In the genomic region with DNA sequence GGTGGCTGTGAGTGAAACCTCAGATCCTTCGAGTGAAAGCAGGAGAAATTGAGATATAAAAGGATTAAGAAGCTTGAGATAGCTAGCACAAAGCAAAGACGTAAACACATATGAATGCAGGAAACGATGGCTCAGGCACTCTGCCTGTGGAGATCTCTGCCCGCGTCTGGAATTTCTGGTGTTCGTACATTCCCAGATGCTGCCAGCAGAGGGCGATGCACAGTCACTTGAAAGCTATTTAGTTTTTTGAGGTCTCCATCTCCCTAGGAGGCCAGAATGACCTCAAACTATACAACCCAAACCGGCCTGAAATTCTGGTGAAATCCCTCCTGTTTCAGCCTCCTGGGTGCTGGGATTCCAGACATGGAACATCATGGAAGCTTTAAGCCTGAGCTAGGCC, we compare ENCODE assay signal across 10 mouse cellular contexts. TPM values are rescaled to one million over a fixed set of nuclear protein-coding genes. Genes with fewer than 3 reads are reported as not detected.
DNase-seq lines count a peak whose midpoint lies in the region; ATAC-seq and TF ChIP-seq lines count a peak whose summit lies in the region.
"Had no signal": no experiment of that assay in that cellular context is flagged by ENCODE, and none has a peak within 500 bp of the region (broad histone marks: within the 10 kb centered on the region; RNA-seq: fewer than 3 reads in every experiment).

No protein-coding gene starts in this region.

- no peaks in the 10 kb centered on the region for H3K36me3 ChIP-seq in kidney, embryonic 16.5 days (ENCODE audit: insufficient read depth, low read length)
- H3K36me3 ChIP-seq in forebrain, embryonic 15.5 days, result no peaks in the 10 kb centered on the region
- no peaks in the 10 kb centered on the region for H3K36me3 ChIP-seq in neural tube, embryonic 11.5 days (ENCODE audit: control insufficient read depth, insufficient read depth, low read length)
- H3K36me3 ChIP-seq: embryonic facial prominence, embryonic 12.5 days; neural tube, embryonic 13.5 days had no signal

- peaks cover 10% of the 10 kb centered on the region for H3K27me3 ChIP-seq in kidney, embryonic 16.5 days (ENCODE audit: insufficient read depth, low read length)
- H3K27me3 ChIP-seq in forebrain, embryonic 15.5 days, result 0 out of 2 replicates have a peak, but pooled peaks cover 2% of the 10 kb centered on the region
- peaks cover 6% of the 10 kb centered on the region for H3K27me3 ChIP-seq in neural tube, embryonic 11.5 days (ENCODE audit: control insufficient read depth, insufficient read depth, low read length)

- no peak overlapping the region for H3K4me2 ChIP-seq in kidney, embryonic 16.5 days (replicated peaks; ENCODE audit: low read depth, low read length)
- no peak overlapping the region for H3K4me2 ChIP-seq in forebrain, embryonic 15.5 days (replicated peaks)
- H3K4me2 ChIP-seq in neural tube, embryonic 11.5 days (ENCODE audit: low read depth), result no peak overlapping the region
- H3K4me2 ChIP-seq: embryonic facial prominence, embryonic 12.5 days; neural tube, embryonic 13.5 days had no signal

- no peak; the same call in 1 of the 2 replicates for ATAC-seq in kidney, embryonic 16.5 days (ENCODE audit: low FRiP score, low TSS enrichment)
- ATAC-seq in forebrain, embryonic 15.5 days (replicated peaks), result 0 out of 2 replicates have a peak, but pooled peaks have one; percentile 38
- ATAC-seq in neural tube, embryonic 11.5 days (ENCODE audit: insufficient read depth, low FRiP score, low TSS enrichment), result no peak

- H3K9me3 ChIP-seq in kidney, embryonic 16.5 days (ENCODE audit: low read length), result no peaks in the 10 kb centered on the region
- no peaks in the 10 kb centered on the region for H3K9me3 ChIP-seq in forebrain, embryonic 15.5 days
- no peaks in the 10 kb centered on the region for H3K9me3 ChIP-seq in neural tube, embryonic 11.5 days (ENCODE audit: control insufficient read depth, low read length)
- H3K9me3 ChIP-seq: embryonic facial prominence, embryonic 12.5 days; neural tube, embryonic 13.5 days had no signal

- no peak overlapping the region for H3K4me3 ChIP-seq in kidney, embryonic 16.5 days (ENCODE audit: low read length)
- no peak overlapping the region for H3K4me3 ChIP-seq in forebrain, embryonic 15.5 days
- no peak overlapping the region for H3K4me3 ChIP-seq in neural tube, embryonic 11.5 days (ENCODE audit: low read depth, low read length)
- H3K4me3 ChIP-seq: embryonic facial prominence, embryonic 12.5 days; neural tube, embryonic 13.5 days had no signal

- H3K4me1 ChIP-seq in kidney, embryonic 16.5 days (ENCODE audit: insufficient read depth, low read length), result no peaks in the 10 kb centered on the region
- H3K4me1 ChIP-seq in forebrain, embryonic 15.5 days, result no peaks in the 10 kb centered on the region
- H3K4me1 ChIP-seq in neural tube, embryonic 11.5 days (ENCODE audit: control insufficient read depth, insufficient read depth, low read length), result no peaks in the 10 kb centered on the region
- H3K4me1 ChIP-seq: neural tube, embryonic 13.5 days had no signal

- peak; percentile 64 for DNase-seq in kidney, adult 11 months
- DNase-seq in brain, embryonic 14.5 days (ENCODE audit: low read depth), result peak; percentile 77
- peak; percentile 88 for DNase-seq in hindlimb bud, embryonic 11.5 days (ENCODE audit: extremely low spot score, low read depth, low spot score)
- peak; percentile 85 to 89 for DNase-seq in left cerebral cortex, postnatal 14 days (ENCODE audit: low spot score in 2 of 2)
- peak; percentile 84 for DNase-seq in neural tube, embryonic 11.5 days (ENCODE audit: low spot score)
- DNase-seq in thymus, postnatal 0 days (ENCODE audit: low spot score), result peak; percentile 67

- H3K27ac ChIP-seq in kidney, embryonic 16.5 days (ENCODE audit: low read length), result no peak overlapping the region
- H3K27ac ChIP-seq in forebrain, embryonic 15.5 days (replicated peaks), result no peak overlapping the region
- H3K27ac ChIP-seq in neural tube, embryonic 11.5 days (ENCODE audit: low read depth, low read length), result no peak overlapping the region
- H3K27ac ChIP-seq: neural tube, embryonic 13.5 days had no signal

- intact Hi-C loops in left cerebral cortex, postnatal 14 days (cut with DNase I), result loop anchor here (2.0 kb wide), 1 partner anchor 116 kb away; no protein-coding TSS in a partner anchor

- WGBS in kidney, embryonic 16.5 days, result 3% methylated on average over 8 of the region's 8 CpGs
- 1% methylated on average over 8 of the region's 8 CpGs for WGBS in forebrain, embryonic 15.5 days
- WGBS in neural tube, embryonic 11.5 days, result 8% methylated on average over 8 of the region's 8 CpGs

- TF ChIP-seq CTCF in brain, embryonic 14.5 days (IDR thresholded peaks at IDR 0.05; ENCODE audit: borderline replicate concordance, extremely low read depth, insufficient read depth, insufficient read length), result peak; percentile 82

- no peak for TF ChIP-seq POLR2A in brain, embryonic 14.5 days (IDR thresholded peaks at IDR 0.05; ENCODE audit: borderline replicate concordance, extremely low read depth, insufficient read depth, insufficient read length, poor library complexity, severe bottlenecking)

- H3K9ac ChIP-seq in kidney, embryonic 16.5 days (replicated peaks; ENCODE audit: low read length), result no peak overlapping the region
- H3K9ac ChIP-seq in forebrain, embryonic 15.5 days (replicated peaks), result no peak overlapping the region
- no peak overlapping the region for H3K9ac ChIP-seq in neural tube, embryonic 11.5 days (ENCODE audit: low read length)
- H3K9ac ChIP-seq: embryonic facial prominence, embryonic 12.5 days; neural tube, embryonic 13.5 days had no signal

RNA-seq across cellular contexts. Expression of gene Mesp1, which starts 5.5 kb away (rescaled TPM):
- polyA plus RNA-seq in kidney, embryonic 16.5 days (2015; fragmentation: Nextera tagmentation; extraction: Ambion mirVana), result not detected in 2 replicates
- not detected in 2 replicates for polyA plus RNA-seq in brain, embryonic 14.5 days (2012; rRNA removed)
- polyA plus RNA-seq in forebrain, embryonic 15.5 days (2015; fragmentation: Nextera tagmentation; extraction: Ambion mirVana), result 0.19 TPM in 1 of 2 replicates, not detected in the other
- total RNA-seq in left cerebral cortex, postnatal 14 days (2021), result under 1 TPM; 0.37 to 0.78 TPM
- not detected in 2 replicates for polyA plus RNA-seq in neural tube, embryonic 11.5 days (2014; fragmentation: Nextera tagmentation; extraction: Ambion mirVana)
- polyA plus RNA-seq in thymus, postnatal 0 days (2015; fragmentation: Nextera tagmentation; extraction: Ambion mirVana), result 0.14 TPM in 1 of 2 replicates, not detected in the other
- polyA plus RNA-seq: embryonic facial prominence, embryonic 12.5 days; neural tube, embryonic 13.5 days had no signal

RNA-seq across cellular contexts. Expression of gene Mesp2, which starts 11.5 kb away (rescaled TPM):
- polyA plus RNA-seq in kidney, embryonic 16.5 days (2015; fragmentation: Nextera tagmentation; extraction: Ambion mirVana), result 0.78 and 0.82 TPM in 2 replicates
- 1.2 and 1.9 TPM in 2 replicates for polyA plus RNA-seq in brain, embryonic 14.5 days (2012; rRNA removed)
- 1.5 and 2.2 TPM in 2 replicates for polyA plus RNA-seq in forebrain, embryonic 15.5 days (2015; fragmentation: Nextera tagmentation; extraction: Ambion mirVana)
- total RNA-seq in left cerebral cortex, postnatal 14 days (2021), result 1 to 10 TPM; 1.3 to 1.8 TPM
- polyA plus RNA-seq in neural tube, embryonic 11.5 days (2014; fragmentation: Nextera tagmentation; extraction: Ambion mirVana), result 0.20 and 0.76 TPM in 2 replicates
- 0.09 and 0.10 TPM in 2 replicates for polyA plus RNA-seq in thymus, postnatal 0 days (2015; fragmentation: Nextera tagmentation; extraction: Ambion mirVana)

RNA-seq across cellular contexts. Expression of gene Wdr93, which starts 56.1 kb away (rescaled TPM):
- 0.46 and 0.51 TPM in 2 replicates for polyA plus RNA-seq in kidney, embryonic 16.5 days (2015; fragmentation: Nextera tagmentation; extraction: Ambion mirVana)
- polyA plus RNA-seq in brain, embryonic 14.5 days (2012; rRNA removed), result 0.23 and 0.33 TPM in 2 replicates
- 0.23 and 0.85 TPM in 2 replicates for polyA plus RNA-seq in forebrain, embryonic 15.5 days (2015; fragmentation: Nextera tagmentation; extraction: Ambion mirVana)
- not detected for total RNA-seq in left cerebral cortex, postnatal 14 days (2021)
- 0.09 and 0.45 TPM in 2 replicates for polyA plus RNA-seq in neural tube, embryonic 11.5 days (2014; fragmentation: Nextera tagmentation; extraction: Ambion mirVana)
- 0.13 and 0.31 TPM in 2 replicates for polyA plus RNA-seq in thymus, postnatal 0 days (2015; fragmentation: Nextera tagmentation; extraction: Ambion mirVana)

RNA-seq across cellular contexts. Expression of gene Pex11a, which starts 56.1 kb away (rescaled TPM):
- 10.5 and 14.3 TPM in 2 replicates for polyA plus RNA-seq in kidney, embryonic 16.5 days (2015; fragmentation: Nextera tagmentation; extraction: Ambion mirVana)
- polyA plus RNA-seq in brain, embryonic 14.5 days (2012; rRNA removed), result 11.1 and 13.3 TPM in 2 replicates
- polyA plus RNA-seq in forebrain, embryonic 15.5 days (2015; fragmentation: Nextera tagmentation; extraction: Ambion mirVana), result 16.9 and 18.8 TPM in 2 replicates
- 1 to 10 TPM; 8.2 to 8.7 TPM for total RNA-seq in left cerebral cortex, postnatal 14 days (2021)
- polyA plus RNA-seq in neural tube, embryonic 11.5 days (2014; fragmentation: Nextera tagmentation; extraction: Ambion mirVana), result 8.2 and 9.9 TPM in 2 replicates
- 5.7 and 6.1 TPM in 2 replicates for polyA plus RNA-seq in thymus, postnatal 0 days (2015; fragmentation: Nextera tagmentation; extraction: Ambion mirVana)
